Mouse (Mus musculus): ENCODE data around the gene Ppp1r1b. TPM values are rescaled to one million over a fixed set of nuclear protein-coding genes. Genes with fewer than 3 reads are reported as not detected.

Ppp1r1b gene
- polyA plus RNA-seq (2015; fragmentation: Nextera tagmentation; extraction: Ambion mirVana) = 60.9 and 62.5 TPM in 2 replicates

- H3K9ac ChIP-seq = peak within 1 kb of the TSS; percentile 70
- peak within 1 kb of the TSS; percentile 90 for H3K4me2 ChIP-seq
- peak within 1 kb of the TSS; percentile 8; the same call in 1 of the 2 replicates for H3K27ac ChIP-seq
- no peaks in the 10 kb centered on the region for H3K36me3 ChIP-seq
- ATAC-seq (replicated peaks; ENCODE audit: insufficient number of reproducible peaks, insufficient read depth, low FRiP score, low read depth) = peak; percentile 75
- WGBS = 1% methylated on average over 46 of the region's 55 CpGs
- H3K9me3 ChIP-seq (replicated peaks) = no peaks in the 10 kb centered on the region
- peaks cover 42% of the 10 kb centered on the region for H3K4me1 ChIP-seq (replicated peaks)
- peaks cover 65% of the 10 kb centered on the region for H3K27me3 ChIP-seq
- peak within 1 kb of the TSS; percentile 66 for H3K4me3 ChIP-seq
These were observed at the start of gene Ppp1r1b for GRCm38 (mm10) chr11:98348083-98348961. Gene Ppp1r1b, plus strand, starts transcription at chr11:98348404.

- Histone ChIP-seq H3K9me3 (replicated peaks) (no peaks in the 10 kb centered on the region), H3K4me3 (no peak overlapping the region), H3K4me2 (no peak overlapping the region), H3K27ac (no peak overlapping the region), H3K27me3 (peaks cover 19% of the 10 kb centered on the region; the same call in 1 of the 2 replicates), H3K9ac (no peak overlapping the region), H3K36me3 (no peaks in the 10 kb centered on the region), H3K4me1 (replicated peaks) (peaks cover 34% of the 10 kb centered on the region)
- peak; percentile 32; the same call in 1 of the 2 replicates for ATAC-seq (replicated peaks; ENCODE audit: insufficient number of reproducible peaks, insufficient read depth, low FRiP score, low read depth)
- 27% methylated on average over 10 of the region's 10 CpGs for WGBS
These were observed 49.6 kb upstream of the Ppp1r1b start for GRCm38 (mm10) chr11:98298484-98299205.

GRCm38 (mm10) chr11:98313790-98314323 is 34.3 kb upstream of the Ppp1r1b start:
- Histone ChIP-seq H3K27me3 (peaks cover 89% of the 10 kb centered on the region), H3K27ac (no peak overlapping the region), H3K4me2 (0 out of 2 replicates have a peak overlapping the region, but pooled peaks have one; percentile 10), H3K36me3 (no peaks in the 10 kb centered on the region), H3K4me1 (replicated peaks) (no peaks in the 10 kb centered on the region), H3K4me3 (0 out of 2 replicates have a peak overlapping the region, but pooled peaks have one; percentile 12), H3K9me3 (replicated peaks) (no peaks in the 10 kb centered on the region), H3K9ac (no peak overlapping the region)
- ATAC-seq (replicated peaks; ENCODE audit: insufficient number of reproducible peaks, insufficient read depth, low FRiP score, low read depth) = no peak
- 3% methylated on average over 23 of the region's 26 CpGs for WGBS

- 4% methylated on average over 7 of the region's 7 CpGs for WGBS
- ATAC-seq (replicated peaks; ENCODE audit: insufficient number of reproducible peaks, insufficient read depth, low FRiP score, low read depth) = no peak
- Histone ChIP-seq H3K4me1 (replicated peaks) (no peaks in the 10 kb centered on the region), H3K4me2 (no peak overlapping the region), H3K36me3 (no peaks in the 10 kb centered on the region), H3K27me3 (peaks cover 95% of the 10 kb centered on the region), H3K9ac (no peak overlapping the region), H3K9me3 (replicated peaks) (no peaks in the 10 kb centered on the region), H3K4me3 (no peak overlapping the region), H3K27ac (no peak overlapping the region)
These were observed 30.7 kb upstream of the Ppp1r1b start for GRCm38 (mm10) chr11:98317479-98317878.

- no peaks in the 10 kb centered on the region for H3K36me3 ChIP-seq
- no peak overlapping the region for H3K4me3 ChIP-seq
- no peak for ATAC-seq (replicated peaks; ENCODE audit: insufficient number of reproducible peaks, insufficient read depth, low FRiP score, low read depth)
- H3K9me3 ChIP-seq (replicated peaks) = no peaks in the 10 kb centered on the region
- H3K4me1 ChIP-seq (replicated peaks) = no peaks in the 10 kb centered on the region
- H3K4me2 ChIP-seq = no peak overlapping the region
- H3K9ac ChIP-seq = no peak overlapping the region
- H3K27me3 ChIP-seq = peaks cover 97% of the 10 kb centered on the region
- 2% methylated on average over 13 of the region's 14 CpGs for WGBS
- no peak overlapping the region for H3K27ac ChIP-seq
These were observed 29.6 kb upstream of the Ppp1r1b start for GRCm38 (mm10) chr11:98318421-98319116.

- Histone ChIP-seq H3K4me3 (no peak overlapping the region), H3K27me3 (peaks cover 98% of the 10 kb centered on the region), H3K36me3 (no peaks in the 10 kb centered on the region), H3K4me2 (no peak overlapping the region), H3K27ac (no peak overlapping the region), H3K9me3 (replicated peaks) (no peaks in the 10 kb centered on the region), H3K4me1 (replicated peaks) (no peaks in the 10 kb centered on the region), H3K9ac (no peak overlapping the region)
- no peak for ATAC-seq (replicated peaks; ENCODE audit: insufficient number of reproducible peaks, insufficient read depth, low FRiP score, low read depth)
- WGBS = 3% methylated on average over 15 of the region's 15 CpGs
These were observed 29.1 kb upstream of the Ppp1r1b start for GRCm38 (mm10) chr11:98319120-98319519.

GRCm38 (mm10) chr11:98319544-98319943 is 28.7 kb upstream of the Ppp1r1b start:
- no peak overlapping the region for H3K4me2 ChIP-seq
- no peak overlapping the region for H3K9ac ChIP-seq
- no peak overlapping the region for H3K27ac ChIP-seq
- no peaks in the 10 kb centered on the region for H3K9me3 ChIP-seq (replicated peaks)
- H3K4me3 ChIP-seq = no peak overlapping the region
- WGBS = 9% methylated on average over 4 of the region's 4 CpGs
- no peaks in the 10 kb centered on the region for H3K4me1 ChIP-seq (replicated peaks)
- H3K27me3 ChIP-seq = peaks cover 98% of the 10 kb centered on the region
- ATAC-seq (replicated peaks; ENCODE audit: insufficient number of reproducible peaks, insufficient read depth, low FRiP score, low read depth) = no peak
- no peaks in the 10 kb centered on the region for H3K36me3 ChIP-seq

GRCm38 (mm10) chr11:98319944-98320343 is 28.3 kb upstream of the Ppp1r1b start:
- Histone ChIP-seq H3K27me3 (peaks cover 98% of the 10 kb centered on the region), H3K9me3 (replicated peaks) (no peaks in the 10 kb centered on the region), H3K9ac (no peak overlapping the region), H3K36me3 (no peaks in the 10 kb centered on the region), H3K27ac (no peak overlapping the region), H3K4me1 (replicated peaks) (no peaks in the 10 kb centered on the region), H3K4me3 (no peak overlapping the region), H3K4me2 (no peak overlapping the region)
- no peak for ATAC-seq (replicated peaks; ENCODE audit: insufficient number of reproducible peaks, insufficient read depth, low FRiP score, low read depth)
- WGBS = 8% methylated on average over 2 of the region's 2 CpGs

GRCm38 (mm10) chr11:98320381-98320780 is 27.8 kb upstream of the Ppp1r1b start:
- 9% methylated on average over 12 of the region's 12 CpGs for WGBS
- Histone ChIP-seq H3K27me3 (peaks cover 98% of the 10 kb centered on the region), H3K4me3 (no peak overlapping the region), H3K27ac (no peak overlapping the region), H3K4me1 (replicated peaks) (no peaks in the 10 kb centered on the region), H3K9ac (no peak overlapping the region), H3K9me3 (replicated peaks) (no peaks in the 10 kb centered on the region), H3K4me2 (no peak overlapping the region), H3K36me3 (no peaks in the 10 kb centered on the region)
- no peak for ATAC-seq (replicated peaks; ENCODE audit: insufficient number of reproducible peaks, insufficient read depth, low FRiP score, low read depth)

- no peak for ATAC-seq (replicated peaks; ENCODE audit: insufficient number of reproducible peaks, insufficient read depth, low FRiP score, low read depth)
- Histone ChIP-seq H3K36me3 (no peaks in the 10 kb centered on the region), H3K9me3 (replicated peaks) (no peaks in the 10 kb centered on the region), H3K4me2 (no peak overlapping the region), H3K27ac (no peak overlapping the region), H3K4me1 (replicated peaks) (no peaks in the 10 kb centered on the region), H3K4me3 (no peak overlapping the region), H3K9ac (no peak overlapping the region), H3K27me3 (peaks cover 98% of the 10 kb centered on the region)
- 2% methylated on average over 30 of the region's 30 CpGs for WGBS
These were observed 27.2 kb upstream of the Ppp1r1b start for GRCm38 (mm10) chr11:98320806-98321676.
